Mouse (Mus musculus) midbrain, postnatal 0 days (tissue): ENCODE data around the gene Hus1b. TPM values are rescaled to one million over a fixed set of nuclear protein-coding genes. Genes with fewer than 3 reads are reported as not detected.

Source experiments
- ATAC-seq: fragments of 200-750 bp; cut with Nextera tagmentation; 2 replicates; pipeline ENCODE4 v1.8.0; 2017; ENCODE audit warnings: moderate number of reproducible peaks, mild to moderate bottlenecking, moderate TSS enrichment, moderate library complexity; ENCODE audit not compliant: low FRiP score
- DNase-seq: peaks from one replicate; pipeline ENCODE4 v3.0.0-alpha.2; 2015; ENCODE audit warnings: low spot score
- H3K27ac ChIP-seq: fragments of 300-500 bp; sonication (generic); 2 replicates; pipeline ENCODE4 v1.5.1; 2014; ENCODE audit warnings: low read depth, mild to moderate bottlenecking, low read length, mixed read lengths
- H3K27me3 ChIP-seq: fragments of 300-500 bp; sonication (generic); 2 replicates; pipeline ENCODE4 v1.6.1; 2014; ENCODE audit warnings: low read length, control low read depth, mixed read lengths; ENCODE audit not compliant: insufficient read depth
- H3K36me3 ChIP-seq: fragments of 300-500 bp; sonication (generic); 2 replicates; pipeline ENCODE4 v1.6.1; 2014; ENCODE audit warnings: low read length, control low read depth, mixed read lengths; ENCODE audit not compliant: insufficient read depth
- H3K4me1 ChIP-seq: fragments of 300-500 bp; sonication (generic); 2 replicates; pipeline ENCODE4 v1.6.1; 2014; ENCODE audit warnings: mild to moderate bottlenecking, control low read depth, antibody characterized with exemption, low read length, mixed read lengths; ENCODE audit not compliant: insufficient read depth
- H3K4me2 ChIP-seq: fragments of 300-500 bp; sonication (generic); 2 replicates; pipeline ENCODE4 v1.6.1; 2014; ENCODE audit warnings: low read depth, mild to moderate bottlenecking, low read length, mixed read lengths; ENCODE audit not compliant: poor library complexity, severe bottlenecking
- H3K4me3 ChIP-seq: fragments of 300-500 bp; sonication (generic); 2 replicates; pipeline ENCODE4 v1.5.1; 2014; ENCODE audit warnings: low read depth, mild to moderate bottlenecking, low read length, moderate library complexity
- H3K9ac ChIP-seq: fragments of 300-500 bp; sonication (generic); replicated peaks from 2 replicates; pipeline ENCODE4 v1.6.1; 2014; ENCODE audit warnings: mild to moderate bottlenecking, low read length, moderate library complexity, mixed read lengths; ENCODE audit not compliant: poor library complexity, severe bottlenecking
- H3K9me3 ChIP-seq: fragments of 300-500 bp; sonication (generic); 2 replicates; pipeline ENCODE4 v1.6.1; 2016; ENCODE audit warnings: low read length, control low read depth
- CTCF ChIP-seq: IDR thresholded peaks from 2 replicates; pipeline ENCODE4 v1.5.1; 2016; ENCODE audit warnings: antibody characterized with exemption, mild to moderate bottlenecking
- WGBS: fragments of 180-500 bp; shearing (Covaris S2); extraction: QIAGEN DNeasy Blood & Tissue Kit; methylation state at CpG from one replicate; pipeline ENCODE4 v1.1.7; 2014; 5-methylcytosine and 5-hydroxymethylcytosine counted together
- polyA plus RNA-seq: library from polyadenylated mRNA; unstranded; fragments of >200 nt; fragmentation: Nextera tagmentation; extraction: Ambion mirVana; gene quantifications from 2 replicates; pipeline ENCODE4 v1.2.1, GENCODE M21; 2015
- total RNA-seq: library from RNA; depleted of rRNA; stranded (reverse); fragments of >200 nt; gene quantifications from 2 replicates; pipeline ENCODE4 v1.2.3, GENCODE M21; 2014

Hus1b gene
- total and polyA plus RNA-seq, 2 experiments from 2014 or later: 0.66 TPM; not detected in 1

DNA sequence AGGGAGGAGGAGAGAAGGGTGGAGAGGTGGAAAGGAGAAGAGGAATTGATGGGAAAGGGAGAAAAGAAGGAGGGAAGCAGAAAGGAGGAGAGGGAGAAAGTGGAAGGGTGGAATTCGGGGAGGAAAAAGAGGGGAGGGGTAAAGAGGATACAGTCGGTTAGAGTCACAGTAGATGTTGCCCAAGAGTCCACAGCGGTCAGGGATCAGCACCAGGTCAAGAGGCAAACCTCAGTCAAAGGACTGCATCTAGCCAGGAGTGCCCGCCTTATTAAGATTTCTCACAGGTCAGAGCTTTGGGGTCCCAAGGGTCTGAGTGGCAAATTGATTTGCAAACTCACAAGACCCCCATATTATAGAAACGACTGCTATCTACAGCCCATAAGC is 26.7 kb upstream of the Hus1b start:
- Histone ChIP-seq H3K27ac (peak overlapping the region; percentile 93; the same call in 1 of the 2 replicates), H3K4me3 (peak overlapping the region; percentile 94), H3K9me3 (no peaks in the 10 kb centered on the region), H3K27me3 (no peaks in the 10 kb centered on the region), H3K4me2 (peak overlapping the region; percentile 62), H3K4me1 (peaks cover 3% of the 10 kb centered on the region), H3K36me3 (no peaks in the 10 kb centered on the region), H3K9ac (peak overlapping the region; percentile 96)
- TF ChIP-seq CTCF: no peak
- ATAC-seq: peak; percentile 50
- 16% methylated on average over 5 of the region's 5 CpGs for WGBS
- no peak for DNase-seq

DNA sequence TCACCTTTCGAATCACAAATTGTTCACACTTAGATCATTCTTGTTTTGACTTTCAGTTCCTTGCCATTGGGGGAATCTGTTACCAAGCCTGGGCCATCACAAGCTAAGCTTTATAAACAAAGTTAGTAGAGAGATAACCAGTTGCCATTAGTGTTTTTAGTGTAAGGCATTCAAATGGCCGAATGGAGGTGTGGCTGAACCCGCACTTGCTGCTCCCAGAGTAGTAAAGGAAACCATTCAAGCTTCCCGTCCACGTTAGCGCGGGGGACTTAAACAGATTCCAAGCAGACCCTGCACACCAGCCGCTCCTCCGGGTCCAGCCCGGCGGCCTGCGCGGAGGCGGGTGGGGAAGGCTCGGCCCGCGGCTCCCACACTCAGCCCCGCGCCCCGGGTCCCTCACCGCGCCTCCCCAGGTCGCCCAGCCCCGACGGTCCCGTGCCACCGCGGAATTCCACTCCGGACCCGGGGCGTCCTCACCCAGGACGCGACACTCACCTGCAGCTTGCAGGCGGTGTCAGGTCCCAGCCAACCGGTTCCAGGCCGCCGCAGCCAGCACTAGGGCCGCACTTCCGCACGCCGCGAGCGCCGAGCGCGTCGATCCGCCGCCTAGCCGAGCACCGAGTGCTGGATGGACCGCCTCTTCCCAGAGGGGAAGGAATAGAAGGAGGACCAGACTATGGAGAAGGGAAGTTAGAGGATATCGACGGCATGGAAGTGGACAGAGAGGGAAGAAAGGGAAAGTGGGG is 26.1 kb upstream of the Hus1b start, which contains the start of the genes Exoc2 and Gm5447:
Gene Exoc2, minus strand, starts transcription at position 593 of the 746 bp plus-strand sequence.
Gene Gm5447, plus strand, starts transcription at position 704 of the 746 bp plus-strand sequence.
- H3K4me2 ChIP-seq: peak within 1 kb of the TSS; percentile 62
- H3K9ac ChIP-seq: peak within 1 kb of the TSS; percentile 96
- WGBS: under 1% methylated on average over 48 of the region's 54 CpGs
- peak within 1 kb of the TSS; percentile 94 for H3K4me3 ChIP-seq
- peak; percentile 87 for DNase-seq
- peak; percentile 98 for ATAC-seq
- no peaks in the 10 kb centered on the region for H3K9me3 ChIP-seq
- H3K27me3 ChIP-seq: no peaks in the 10 kb centered on the region
- no peaks in the 10 kb centered on the region for H3K36me3 ChIP-seq
- no peak for TF ChIP-seq CTCF
- peaks cover 3% of the 10 kb centered on the region for H3K4me1 ChIP-seq
- peak within 1 kb of the TSS; percentile 93 for H3K27ac ChIP-seq

DNA sequence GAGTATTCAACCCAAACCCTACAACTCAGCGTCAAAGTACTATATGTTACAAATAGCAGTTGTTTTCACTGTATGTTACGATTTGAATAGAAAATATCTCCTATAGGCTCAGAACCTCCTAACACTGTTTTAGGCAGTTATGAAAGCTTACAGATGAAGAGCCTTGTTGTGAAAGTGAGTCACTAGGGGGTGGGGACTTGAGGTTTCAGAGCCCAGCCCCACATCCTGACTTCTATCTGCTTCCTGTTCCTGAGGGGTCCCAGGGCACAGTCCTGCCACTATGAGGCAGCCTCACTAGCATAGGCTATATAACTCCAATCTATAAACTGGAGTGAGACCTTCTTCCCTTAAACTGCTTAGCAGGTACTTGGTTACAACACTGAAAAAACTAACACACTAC is 24.5 kb upstream of the Hus1b start:
- H3K36me3 ChIP-seq: no peaks in the 10 kb centered on the region
- TF ChIP-seq CTCF: no peak
- no peak for ATAC-seq
- H3K9me3 ChIP-seq: no peaks in the 10 kb centered on the region
- no peak overlapping the region for H3K27ac ChIP-seq
- no peaks in the 10 kb centered on the region for H3K27me3 ChIP-seq
- no peak overlapping the region for H3K4me2 ChIP-seq
- WGBS: 97% methylated on average over 2 of the region's 2 CpGs
- no peak for DNase-seq
- no peak overlapping the region for H3K9ac ChIP-seq
- peaks cover 3% of the 10 kb centered on the region for H3K4me1 ChIP-seq
- no peak overlapping the region for H3K4me3 ChIP-seq

DNA sequence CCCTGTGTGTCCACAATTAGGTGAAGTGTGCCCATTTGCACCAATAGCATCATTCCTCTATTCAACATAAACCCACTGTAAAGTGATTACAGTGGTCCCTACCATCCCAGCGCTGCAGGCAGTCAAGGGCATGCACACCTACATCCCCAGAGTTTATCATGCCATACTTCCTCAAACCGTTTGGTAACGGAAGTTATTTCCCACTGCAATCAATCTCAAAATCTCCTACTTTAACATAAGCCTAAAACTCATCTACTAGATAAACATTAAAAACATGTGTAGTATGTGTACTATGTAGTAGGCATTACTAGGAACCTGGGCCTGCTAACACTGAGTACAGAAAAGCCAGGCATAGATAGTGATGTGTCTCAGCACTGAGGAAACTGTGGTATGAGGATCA is 23.5 kb upstream of the Hus1b start:
- DNase-seq: no peak
- Histone ChIP-seq H3K4me1 (peaks cover 7% of the 10 kb centered on the region), H3K4me2 (no peak overlapping the region), H3K36me3 (no peaks in the 10 kb centered on the region), H3K9ac (no peak overlapping the region), H3K9me3 (no peaks in the 10 kb centered on the region), H3K4me3 (no peak overlapping the region), H3K27ac (no peak overlapping the region), H3K27me3 (no peaks in the 10 kb centered on the region)
- ATAC-seq: no peak
- WGBS: 91% methylated on average over 3 of the region's 3 CpGs
- TF ChIP-seq CTCF: no peak

DNA sequence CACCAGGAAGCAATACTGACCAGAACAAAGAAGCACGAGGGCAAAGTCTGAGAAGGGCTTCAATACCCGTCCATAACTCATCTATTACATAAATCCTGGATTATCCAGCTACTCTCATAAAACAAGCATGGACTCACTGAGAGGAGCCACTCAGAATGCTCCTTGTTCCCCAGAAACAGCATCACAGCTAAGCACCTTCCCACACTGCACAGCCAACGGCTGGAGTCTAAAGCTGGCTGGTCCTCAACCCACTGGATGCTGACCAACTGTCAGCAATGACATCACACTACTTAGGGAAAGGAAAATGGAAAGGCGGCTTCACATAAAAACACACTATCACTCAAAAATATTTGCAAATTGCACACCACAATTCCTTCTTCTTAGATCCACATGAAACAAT is 20.8 kb upstream of the Hus1b start:
- ATAC-seq (no peak), DNase-seq (no peak)

DNA sequence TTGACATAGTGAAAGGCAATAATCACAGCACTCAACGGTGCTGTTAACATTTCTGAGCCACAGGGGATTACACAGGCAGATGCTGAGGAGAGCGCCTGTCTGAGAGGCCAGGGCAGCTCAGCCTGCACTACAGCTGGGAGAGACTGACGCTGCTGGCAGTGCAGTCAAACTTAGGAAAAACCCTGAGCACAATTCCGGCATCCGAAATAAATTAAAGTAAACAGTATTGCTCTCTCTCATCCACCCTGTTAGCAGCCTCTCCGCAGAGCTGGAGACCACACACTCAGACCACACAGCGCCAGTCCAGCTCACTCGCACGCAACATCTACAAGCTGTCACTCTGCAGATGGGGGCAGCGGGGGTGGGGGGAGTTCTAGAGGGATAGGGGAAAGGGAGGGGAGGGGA is 18.9 kb upstream of the Hus1b start:
- TF ChIP-seq CTCF: no peak
- peaks cover 4% of the 10 kb centered on the region for H3K4me1 ChIP-seq
- no peaks in the 10 kb centered on the region for H3K27me3 ChIP-seq
- peak overlapping the region; percentile 28 for H3K4me2 ChIP-seq
- no peak overlapping the region; the same call in 1 of the 2 replicates for H3K27ac ChIP-seq
- no peaks in the 10 kb centered on the region for H3K36me3 ChIP-seq
- no peaks in the 10 kb centered on the region for H3K9me3 ChIP-seq
- peak; percentile 48; the same call in 1 of the 2 replicates for ATAC-seq
- no peak overlapping the region; the same call in 1 of the 2 replicates for H3K9ac ChIP-seq
- peak; percentile 28 for DNase-seq
- 9% methylated on average over 10 of the region's 10 CpGs for whole genome bisulfite sequencing
- no peak overlapping the region for H3K4me3 ChIP-seq

More for the DNA sequence above, 20.8 kb upstream of the Hus1b start:
- no peaks in the 10 kb centered on the region for H3K36me3 ChIP-seq
- no peak overlapping the region for H3K4me2 ChIP-seq
- H3K4me1 ChIP-seq: peaks cover 4% of the 10 kb centered on the region
- no peak for TF ChIP-seq CTCF
- no peak overlapping the region for H3K9ac ChIP-seq
- no peak overlapping the region for H3K4me3 ChIP-seq
- H3K9me3 ChIP-seq: no peaks in the 10 kb centered on the region
- WGBS: 59% methylated on average over 4 of the region's 4 CpGs
- H3K27ac ChIP-seq: no peak overlapping the region
- H3K27me3 ChIP-seq: no peaks in the 10 kb centered on the region
